Mouse (Mus musculus) monocyte, adult 2 months (primary cell): ENCODE measurements around the gene Slc15a1.
A peak's percentile ranks its signal among the peaks of the same experiment; 100 is the strongest.

Source experiments
- DNase-seq, 2 experiments: peaks; one replicate each; pipeline ENCODE4 v3.0.0; 2022; ENCODE audit warnings: low spot score in 2 of 2, low read depth in 1 of 2

Slc15a1 gene

DNA sequence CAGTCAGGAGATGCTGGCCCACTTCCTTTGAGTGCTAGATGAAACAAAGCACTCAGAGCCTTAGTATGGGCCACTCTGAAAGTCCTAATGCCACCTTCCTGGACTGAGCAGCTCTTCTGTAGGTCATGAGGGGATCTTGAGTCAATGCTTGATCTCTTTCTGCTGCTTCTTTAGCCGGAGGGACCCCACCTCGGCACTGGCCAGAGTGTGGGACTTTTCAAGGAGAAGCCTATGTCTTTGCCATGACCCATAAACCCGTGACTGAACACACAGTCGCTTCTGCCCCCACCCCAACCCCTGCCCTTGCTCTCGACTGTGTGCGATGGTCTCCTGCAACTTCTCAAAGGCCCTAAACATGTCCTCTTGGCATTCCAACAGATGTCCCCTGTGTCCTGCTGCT lies 52.8 kb downstream of the Slc15a1 start:
- DNase-seq = no peak

DNA sequence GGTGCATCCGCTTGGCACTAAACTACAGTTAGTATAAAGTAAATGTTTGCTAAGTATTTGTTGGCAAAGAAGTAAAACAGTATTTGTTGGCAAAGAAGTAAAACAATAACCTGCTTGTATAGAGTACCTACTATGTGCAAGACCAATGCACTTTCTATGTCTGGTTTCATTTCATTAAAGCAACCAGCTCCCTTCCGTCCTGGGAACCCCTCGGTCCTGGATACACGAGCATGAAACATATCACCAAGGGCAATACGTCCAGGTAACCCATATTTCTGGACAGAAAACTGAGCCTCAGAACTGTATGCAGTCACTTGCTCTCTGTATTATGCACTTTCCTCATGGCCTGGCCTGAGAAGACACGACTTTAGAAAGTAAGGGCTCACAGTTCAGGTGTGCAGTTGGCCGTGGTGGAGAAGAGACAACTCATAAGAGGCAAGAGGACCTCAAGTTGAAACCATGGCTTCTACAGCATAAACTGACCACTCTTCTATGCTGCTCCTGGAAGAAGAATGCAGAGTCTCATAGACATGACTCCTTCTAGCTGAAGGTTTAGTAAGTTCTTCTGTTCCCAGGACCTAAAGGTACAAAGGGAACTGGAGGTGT lies 53.5 kb downstream of the Slc15a1 start:
- DNase-seq = no peak

GRCm38 (mm10) chr14:121450504-121451423 lies 54.3 kb downstream of the Slc15a1 start:
- peak in 1 of 2 experiments; percentile 28 for DNase-seq

- DNase-seq = no peak
These were observed 58.1 kb downstream of the Slc15a1 start for GRCm38 (mm10) chr14:121446951-121447350.

DNA sequence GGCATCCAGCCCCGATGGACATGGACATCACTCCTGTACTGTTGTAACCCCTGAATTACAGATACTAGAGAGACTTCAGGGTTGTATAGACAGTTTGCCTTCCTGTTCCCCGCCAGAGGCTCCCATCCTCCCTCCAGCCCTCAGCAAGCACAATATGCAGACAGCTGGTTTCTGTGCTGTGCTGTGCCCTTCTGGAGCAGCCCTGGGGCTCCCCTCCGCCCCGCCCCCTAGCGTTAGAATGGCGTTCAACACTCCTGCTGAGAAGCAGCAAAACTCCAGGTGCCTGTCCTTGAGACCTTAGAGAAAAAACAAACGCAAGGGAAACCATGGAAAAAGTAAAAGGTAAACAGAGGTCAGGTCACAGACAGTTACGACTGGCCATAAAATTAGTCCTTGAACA lies 59.9 kb downstream of the Slc15a1 start:
- peak in 1 of 2 experiments; percentile 16 for DNase-seq

DNA sequence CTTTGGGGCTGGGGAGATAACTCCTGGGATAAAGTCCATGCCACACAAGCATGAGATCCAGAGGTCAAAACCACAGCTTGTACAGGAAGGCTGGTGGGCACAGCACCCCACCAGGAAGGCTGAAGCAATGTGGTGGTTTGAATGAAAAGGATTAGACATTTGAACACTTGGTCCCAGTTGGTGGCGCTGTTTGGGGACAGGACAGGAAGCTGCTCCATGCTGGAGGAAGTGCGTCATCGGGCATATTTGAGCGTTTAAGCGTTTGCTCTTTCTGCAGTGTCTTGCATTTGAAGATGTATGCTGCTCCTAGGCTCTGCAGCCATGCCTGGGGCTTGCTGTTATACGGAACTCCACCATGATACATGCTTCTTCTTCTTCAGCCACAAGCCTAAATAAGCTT lies 64.2 kb downstream of the Slc15a1 start:
- no peak for DNase-seq

DNA sequence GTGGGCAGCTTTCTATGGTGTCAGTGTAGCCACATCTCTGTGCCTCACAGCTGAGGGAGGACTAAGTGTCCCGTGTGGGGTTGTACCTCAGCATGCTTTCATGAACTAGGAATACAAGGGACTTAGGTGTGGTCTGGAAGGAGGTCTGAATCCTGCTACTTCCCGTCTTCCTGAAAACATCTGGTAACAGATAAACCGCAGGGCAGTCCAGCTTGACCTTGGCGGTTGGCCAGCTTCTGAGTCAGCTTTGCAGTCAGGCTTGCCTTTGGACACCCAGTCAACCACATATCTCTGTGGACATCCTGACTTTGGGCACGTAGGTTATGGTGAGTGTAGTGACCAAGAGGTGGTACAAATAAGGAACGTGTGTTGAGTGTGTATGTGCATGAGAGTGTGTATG lies 68.0 kb downstream of the Slc15a1 start:
- DNase-seq = no peak

- DNase-seq = no peak
These were observed 68.6 kb downstream of the Slc15a1 start for GRCm38 (mm10) chr14:121436455-121436854.

DNA sequence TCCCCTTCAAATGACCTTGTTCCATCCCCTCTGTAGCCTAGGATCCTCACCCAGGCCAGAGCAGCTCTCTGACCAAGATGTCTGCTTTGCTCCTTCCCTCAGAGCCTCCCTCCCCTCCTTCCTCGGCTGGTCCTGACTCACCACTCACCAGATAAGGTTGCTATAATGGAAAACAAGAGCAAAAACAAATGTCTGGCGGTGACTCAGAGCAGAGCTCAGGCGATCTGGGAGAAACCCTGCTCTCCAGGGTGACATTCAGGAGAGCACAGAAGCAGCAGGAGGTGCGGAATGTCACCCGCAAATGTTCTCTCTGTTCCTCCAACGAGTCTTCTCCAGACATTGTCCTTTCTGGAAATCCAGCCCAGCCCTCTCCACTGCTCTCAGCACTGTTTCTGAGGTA lies 69.3 kb downstream of the Slc15a1 start:
- no peak for DNase-seq

DNA sequence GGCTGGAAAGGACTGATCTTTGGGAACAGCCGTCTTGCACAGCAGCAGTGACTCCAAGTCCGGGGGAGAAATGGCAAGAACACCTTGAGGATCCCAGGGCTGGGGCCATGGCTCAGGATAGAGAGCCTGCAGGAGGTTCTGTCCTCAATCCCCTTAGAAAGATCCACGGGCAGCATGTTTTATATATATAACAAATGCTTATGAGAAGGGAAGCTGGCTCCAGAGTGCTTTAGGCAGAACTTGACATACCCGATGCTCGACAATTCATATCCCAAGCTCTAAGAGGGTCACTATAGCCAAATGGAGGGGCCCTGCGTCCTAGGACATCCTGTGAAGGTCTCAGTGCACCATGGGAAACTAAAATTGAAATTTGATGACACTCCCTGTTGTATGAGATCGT lies 73.8 kb downstream of the Slc15a1 start:
- no peak for DNase-seq

DNA sequence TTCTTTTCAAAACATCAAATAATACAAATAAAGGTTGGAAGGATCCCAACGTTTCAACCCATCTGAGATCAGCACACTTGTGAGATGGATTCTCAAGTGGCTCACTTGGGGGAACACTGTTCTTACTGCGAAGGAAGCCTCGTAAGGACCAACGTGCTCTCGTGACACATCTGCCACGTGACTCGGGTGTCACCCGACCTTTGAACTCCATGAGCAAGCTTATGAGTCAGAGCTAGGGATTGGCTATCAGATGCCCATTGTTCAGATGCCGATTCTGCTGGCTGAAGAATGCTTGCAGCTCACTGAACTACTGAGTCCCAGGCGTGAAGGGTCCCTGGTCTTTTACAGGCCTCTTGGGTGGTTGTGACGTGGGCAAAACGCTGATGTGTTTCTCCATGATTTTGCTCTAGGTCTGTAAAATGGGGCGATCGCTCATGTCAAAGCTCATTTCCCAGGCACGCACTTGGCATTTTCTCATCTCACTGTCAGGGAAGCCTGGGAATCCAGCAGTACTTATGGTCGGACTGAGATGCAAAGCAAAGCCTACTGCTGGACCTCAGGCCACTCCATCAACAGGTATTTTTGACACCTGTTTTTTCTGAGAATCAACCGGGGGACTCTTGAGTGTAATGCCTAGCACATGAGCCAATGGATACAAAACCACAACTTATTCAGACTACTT lies 75.1 kb downstream of the Slc15a1 start:
- DNase-seq = no peak

DNA sequence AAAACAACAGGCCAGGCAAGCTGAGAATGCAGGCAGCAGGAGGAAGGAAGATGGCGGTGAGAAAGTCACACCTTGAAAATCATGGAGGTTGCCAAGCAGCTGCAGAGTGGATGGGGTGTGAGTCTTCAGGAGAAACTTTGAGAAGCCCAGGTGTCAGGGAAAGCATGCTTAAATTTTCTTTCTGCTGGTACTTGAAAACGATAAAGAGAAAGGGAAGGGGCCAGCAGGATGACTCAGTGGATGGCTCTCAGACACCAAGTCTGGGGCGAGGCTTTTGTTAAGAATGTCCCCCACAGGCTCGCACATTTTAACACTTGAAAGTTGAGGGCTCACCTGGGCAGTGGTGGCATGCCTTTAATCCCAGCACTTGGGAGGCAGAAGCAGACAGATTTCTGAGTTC lies 76.9 kb downstream of the Slc15a1 start:
- DNase-seq = no peak

DNA sequence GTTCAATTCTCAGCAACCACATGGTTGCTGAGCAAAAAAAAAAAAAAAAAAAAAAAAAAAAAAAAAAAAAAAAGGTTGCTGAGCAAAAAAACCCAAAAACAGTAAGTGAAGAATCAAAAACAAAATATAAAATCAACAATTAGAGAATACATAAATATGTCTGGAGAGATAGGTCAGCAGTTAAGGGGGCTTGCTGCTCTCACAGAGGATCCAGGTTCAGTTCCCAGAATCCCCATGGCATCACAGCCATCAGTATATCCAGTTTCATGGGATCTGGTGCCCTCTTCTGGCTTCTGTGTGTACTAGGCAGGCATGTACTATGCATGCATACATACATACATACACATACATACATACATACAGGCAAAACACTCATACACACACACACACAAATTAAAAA lies 78.3 kb downstream of the Slc15a1 start:
- no peak for DNase-seq

DNA sequence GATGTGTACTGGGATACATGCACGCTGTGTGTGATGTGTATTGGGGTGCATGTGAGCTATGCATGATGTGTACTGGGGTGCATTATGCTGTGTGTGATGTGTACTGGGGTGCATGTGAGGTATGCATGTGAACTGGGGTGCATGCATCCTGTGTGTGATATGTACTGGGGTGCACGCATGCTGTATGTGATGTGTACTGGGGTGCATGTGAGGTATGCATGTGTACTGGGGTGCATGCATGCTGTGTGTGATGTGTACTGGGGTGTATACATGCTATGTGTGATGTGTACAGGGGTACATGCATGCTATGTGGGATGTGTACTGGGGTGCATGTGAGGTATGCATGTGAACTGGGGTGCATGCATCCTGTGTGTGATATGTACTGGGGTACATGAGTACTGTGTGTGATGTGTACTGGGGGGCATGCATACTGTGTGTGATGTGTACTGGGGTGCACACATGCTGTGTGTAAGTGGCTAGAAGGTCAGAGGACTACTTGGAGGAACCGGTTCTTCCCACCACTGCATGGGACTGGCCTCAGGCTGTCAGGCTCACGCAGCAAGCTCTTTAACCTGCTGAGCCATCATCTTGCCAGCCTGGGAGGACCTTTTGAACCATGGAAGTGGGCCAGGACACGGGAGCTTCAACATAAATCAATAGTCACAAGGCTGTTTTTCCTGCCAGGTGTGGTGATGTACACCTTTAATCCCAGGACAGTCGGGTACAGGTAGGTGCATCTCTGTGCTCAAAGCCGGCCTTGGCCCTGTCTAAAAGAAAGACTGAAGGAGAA lies 79.9 kb downstream of the Slc15a1 start:
- no peak for DNase-seq

- DNase-seq = peak in 1 of 2 experiments; percentile 35
These were observed 81.7 kb downstream of the Slc15a1 start for GRCm38 (mm10) chr14:121423341-121423751.

GRCm38 (mm10) chr14:121422664-121423340 lies 82.2 kb downstream of the Slc15a1 start:
- DNase-seq = peak; percentile 38 to 41

DNA sequence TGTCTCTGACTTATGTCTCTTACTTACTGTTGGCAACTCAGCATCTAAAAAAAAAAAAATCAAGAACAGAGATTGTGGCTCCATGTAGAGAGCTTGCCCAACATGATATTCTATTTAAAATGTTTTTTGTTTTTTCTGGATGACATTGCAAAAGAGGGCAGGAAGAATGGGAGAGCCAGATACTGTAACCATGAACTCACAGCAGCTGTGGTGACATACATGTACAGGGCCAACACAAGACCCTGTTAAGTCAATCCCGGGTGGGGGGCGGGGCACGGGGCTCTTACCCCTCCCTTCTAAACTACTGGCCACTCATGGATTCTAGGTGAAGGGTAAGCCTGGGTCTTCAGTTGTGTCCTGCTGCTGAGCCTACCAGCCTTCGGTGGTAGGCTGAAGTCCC lies 83.1 kb downstream of the Slc15a1 start:
- no peak for DNase-seq

GRCm38 (mm10) chr14:121417594-121417993 lies 87.5 kb downstream of the Slc15a1 start:
- DNase-seq = no peak

DNA sequence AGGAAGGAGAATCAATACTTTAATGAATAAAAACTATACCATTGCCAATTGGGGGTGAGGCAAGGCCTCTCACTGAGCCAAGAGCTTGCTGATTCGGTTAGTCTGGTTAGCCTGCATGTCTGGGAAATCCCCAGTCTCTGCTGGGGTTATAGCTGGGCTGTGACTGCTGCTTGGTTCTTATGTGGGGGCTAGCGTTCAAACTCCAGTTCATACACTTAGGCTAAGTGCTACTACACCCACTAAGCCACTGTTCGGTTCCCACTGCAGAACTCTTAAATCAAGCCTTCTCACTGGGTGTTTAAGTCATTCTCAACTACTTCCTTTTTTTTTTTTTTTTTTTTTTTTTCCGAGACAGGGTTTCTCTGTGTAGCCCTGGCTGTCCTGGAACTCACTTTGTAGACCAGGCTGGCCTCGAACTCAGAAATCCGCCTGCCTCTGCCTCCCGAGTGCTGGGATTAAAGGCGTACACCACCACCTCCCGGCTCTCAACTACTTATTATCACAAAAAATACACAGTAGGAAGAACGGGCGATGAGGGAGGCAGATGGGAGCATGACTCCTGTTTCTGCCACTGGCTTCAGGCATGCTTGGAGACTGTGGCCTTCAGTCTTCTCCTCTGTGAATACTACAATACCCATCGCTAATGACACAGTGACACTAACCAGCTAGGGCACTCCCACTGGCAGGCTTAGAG lies 88.3 kb downstream of the Slc15a1 start:
- no peak for DNase-seq

GRCm38 (mm10) chr14:121414635-121415241 lies 90.3 kb downstream of the Slc15a1 start:
- no peak for DNase-seq
